Mouse (Mus musculus) heart, postnatal 4 days (tissue): ENCODE measurements around the gene Abca12. TPM values are rescaled to one million over a fixed set of nuclear protein-coding genes. Genes with fewer than 3 reads are reported as not detected.

ENCODE experiments used
- total RNA-seq, 2 experiments: library from RNA; stranded (reverse); gene quantifications; 2 replicates each; pipeline ENCODE4 v1.2.3; 2021

Gene Abca12
- total RNA-seq, 2 experiments from 2014 or later = 0.77 to 0.83 TPM

Other genes starting within 250 kb of the Abca12 start
- gene Atic, start 142.2 kb upstream of the Abca12 start, total RNA-seq = 10 to 100 TPM; 33.0 to 33.4 TPM
- gene Fn1, start 238.3 kb upstream of the Abca12 start, total RNA-seq = 100 to 1,000 TPM; 515 to 516 TPM